Mouse (Mus musculus): Measurements from ENCODE around the gene Zfp784.

DNA sequence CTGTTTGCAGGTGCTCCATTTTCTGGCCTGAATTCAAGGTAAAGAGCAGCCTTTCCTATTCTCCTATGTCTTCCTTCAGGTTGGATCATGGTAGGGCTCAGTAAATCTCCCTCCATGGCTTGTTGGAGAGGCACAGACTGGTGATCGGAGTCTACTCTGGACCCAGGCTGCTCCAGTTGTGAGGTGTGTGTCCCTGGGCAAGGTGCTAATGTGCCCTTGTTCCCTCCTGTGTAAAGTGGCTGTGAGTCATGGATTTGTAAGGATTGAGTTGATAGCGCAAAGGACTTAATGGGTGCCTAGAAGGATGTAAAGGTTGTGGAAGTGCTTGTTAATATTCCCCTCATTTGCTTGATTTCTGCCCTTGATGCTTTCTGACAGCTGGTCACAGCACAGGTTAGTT lies 43.7 kb upstream of the Zfp784 start:
- no peak for TF ChIP-seq CTCF (IDR thresholded peaks at IDR 0.05; ENCODE audit: insufficient read depth, low read depth, low read length)
- no peak for TF ChIP-seq POLR2A (IDR thresholded peaks at IDR 0.05; ENCODE audit: insufficient read depth, low read depth, low read length)

Data from olfactory bulb, adult 2 months (tissue).